Mouse (Mus musculus): ENCODE data around the gene Cfdp1.

- TF ChIP-seq HCFC1 (IDR thresholded peaks at IDR 0.05; ENCODE audit: borderline replicate concordance, insufficient read depth, low read length): no peak
- TF ChIP-seq ZC3H11A (IDR thresholded peaks at IDR 0.05; ENCODE audit: borderline replicate concordance, low read depth, low read length): no peak
- no peak for TF ChIP-seq ZNF384 (IDR thresholded peaks at IDR 0.05; ENCODE audit: low read depth, low read length)
- TF ChIP-seq CHD2 (IDR thresholded peaks at IDR 0.05; ENCODE audit: low read depth, low read length): no peak
- TF ChIP-seq MAFK (IDR thresholded peaks at IDR 0.05; ENCODE audit: insufficient read depth, low read depth, low read length): no peak
Measured at GRCm38 (mm10) chr8:111773476-111773875, 80.6 kb downstream of the Cfdp1 start.
